Mouse (Mus musculus): ENCODE data around the gene Gm6217.
"Not testable (repeated sequence)": the region's sequence is repeated elsewhere in the genome, so short reads cannot be mapped to it uniquely, and the experiment has no call there.

The Gm6217 gene

DNA sequence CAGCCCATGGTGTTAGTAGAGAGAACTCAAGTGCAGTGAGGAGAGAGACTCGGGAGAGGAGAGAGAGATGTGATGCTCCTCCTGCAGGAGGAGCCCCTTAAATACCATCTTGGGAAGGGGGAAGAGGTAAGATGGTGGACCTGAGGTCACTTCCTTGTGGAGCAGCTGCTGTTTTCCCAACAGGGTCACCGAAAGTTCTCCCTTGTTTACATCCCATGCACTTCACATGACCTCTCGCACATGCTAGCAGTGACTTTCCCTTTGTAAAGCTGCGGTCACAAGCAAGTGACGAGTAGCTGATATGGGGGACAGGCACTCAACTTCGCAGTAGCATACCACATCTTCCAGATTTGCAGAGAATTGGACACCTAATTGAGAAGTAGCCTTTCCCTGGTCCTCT lies at the start of gene Gm6217:
TSS of gene Gm6217 (minus strand) at position 74 of the 400 bp plus-strand sequence.
- in situ Hi-C loops (cut with MboI; ENCODE audit: low pct_unique_long_range_greater_than_20kb in 1 of 2, low sequenced_read_pairs in 2 of 2, unreplicated experiment in 1 of 2): not testable (repeated sequence)

DNA sequence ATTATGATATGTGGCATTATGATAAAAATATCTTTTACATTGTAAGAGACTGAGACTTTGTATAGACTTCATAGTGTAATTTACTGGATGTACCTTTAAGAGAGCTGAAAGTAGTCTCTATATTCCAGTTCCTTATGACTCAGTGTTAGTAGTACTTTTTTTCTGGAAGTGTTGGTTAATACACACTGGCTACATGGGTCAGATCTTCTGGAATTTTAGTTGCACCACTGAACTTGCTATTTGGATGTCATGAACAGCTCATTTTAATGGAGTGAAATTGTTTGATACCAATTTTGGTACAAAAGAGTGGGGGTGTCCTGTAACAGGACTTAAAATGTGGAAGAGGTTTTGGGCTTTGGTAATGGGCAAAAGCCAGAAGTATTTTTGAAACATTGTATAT lies 46.6 kb upstream of the Gm6217 start:
- in situ Hi-C loops (cut with MboI; ENCODE audit: low pct_unique_long_range_greater_than_20kb in 1 of 2, low sequenced_read_pairs in 2 of 2, unreplicated experiment in 1 of 2): loop anchor here (10.0 kb wide), 1 partner anchor 173 kb away; no protein-coding TSS in a partner anchor

DNA sequence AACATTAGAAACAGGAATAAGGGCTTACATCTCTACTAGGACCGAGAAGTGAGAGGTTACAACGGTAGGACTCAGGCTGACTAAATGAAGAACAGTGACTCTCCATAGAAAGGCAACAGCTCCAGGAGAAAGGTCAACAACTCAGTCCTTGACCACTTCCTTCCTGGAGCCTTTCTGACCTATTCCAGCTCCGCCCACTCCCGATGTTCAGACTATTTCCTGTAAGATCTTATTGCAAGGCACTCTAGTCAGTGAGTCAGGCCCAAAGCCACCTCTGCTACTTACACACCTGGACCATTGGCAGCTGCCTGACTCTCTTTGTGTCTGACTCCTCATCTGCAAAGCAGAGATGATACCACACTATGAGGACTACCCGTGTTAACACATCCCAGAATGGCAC lies 44.6 kb upstream of the Gm6217 start:
- in situ Hi-C loops (cut with MboI; ENCODE audit: low pct_unique_long_range_greater_than_20kb in 1 of 2, low sequenced_read_pairs in 2 of 2, unreplicated experiment in 1 of 2): loop anchor here (10.0 kb wide), 1 partner anchor 171 kb away; no protein-coding TSS in a partner anchor

DNA sequence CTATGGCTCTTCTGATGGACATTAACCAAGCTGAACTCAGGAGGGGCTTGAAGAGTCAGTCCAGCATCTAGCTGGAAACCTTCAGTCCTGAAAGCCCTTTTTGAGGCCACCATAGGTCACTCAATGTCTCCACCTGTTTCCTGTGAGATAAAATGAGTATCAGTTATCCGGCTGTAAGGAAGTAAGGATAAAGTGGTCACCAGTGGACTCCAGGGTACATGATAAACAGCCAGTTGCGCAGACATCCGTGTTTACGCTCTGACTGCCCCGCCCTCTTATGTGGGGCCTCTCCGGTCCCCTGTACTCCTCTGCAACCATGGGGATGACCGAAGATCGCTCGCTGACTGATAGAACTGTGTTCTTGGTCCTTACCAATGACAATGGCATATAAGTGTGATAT lies 43.1 kb upstream of the Gm6217 start:
- in situ Hi-C loops (cut with MboI; ENCODE audit: low pct_unique_long_range_greater_than_20kb in 1 of 2, low sequenced_read_pairs in 2 of 2, unreplicated experiment in 1 of 2): loop anchor here (10.0 kb wide), 1 partner anchor 170 kb away; no protein-coding TSS in a partner anchor

DNA sequence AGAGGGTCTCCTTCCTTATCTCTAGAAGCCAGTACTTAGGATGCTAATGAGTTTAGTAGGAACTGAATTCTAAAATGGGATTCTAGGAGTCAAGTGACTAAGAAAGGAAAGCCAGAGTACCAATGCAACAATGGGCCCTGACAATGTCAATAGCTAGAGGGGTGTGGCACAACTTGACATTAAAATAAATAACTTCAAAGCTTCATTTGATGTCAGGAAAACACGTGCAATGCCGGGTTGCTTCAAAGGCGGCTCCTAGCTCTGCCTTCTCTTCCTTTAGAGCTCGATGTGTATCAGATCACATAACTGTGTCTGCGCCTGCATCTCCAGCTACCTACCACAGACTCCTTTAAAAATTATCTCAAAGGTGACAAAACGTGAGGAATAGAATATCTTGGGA lies 42.7 kb upstream of the Gm6217 start:
- in situ Hi-C loops (cut with MboI; ENCODE audit: low pct_unique_long_range_greater_than_20kb in 1 of 2, low sequenced_read_pairs in 2 of 2, unreplicated experiment in 1 of 2): loop anchor here (10.0 kb wide), 1 partner anchor 169 kb away; no protein-coding TSS in a partner anchor

DNA sequence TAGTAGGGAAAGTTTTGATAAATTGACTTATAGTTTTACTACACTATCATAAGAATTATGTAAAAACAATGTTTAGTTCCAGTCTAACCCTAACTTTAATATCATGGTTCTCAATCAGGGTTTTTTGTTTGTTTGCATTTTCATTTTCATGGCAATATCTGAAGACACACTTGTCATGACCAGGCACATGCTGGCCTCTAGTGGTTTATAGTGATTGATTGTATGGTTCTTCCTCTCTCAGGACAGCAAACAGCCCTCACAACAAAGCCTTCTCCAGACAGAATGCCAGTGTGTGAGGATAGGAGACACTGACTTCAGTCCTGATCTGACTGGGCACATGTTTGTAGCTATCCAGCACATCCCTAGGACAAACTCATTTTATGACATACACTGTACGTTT lies 42.0 kb upstream of the Gm6217 start:
- in situ Hi-C loops (cut with MboI; ENCODE audit: low pct_unique_long_range_greater_than_20kb in 1 of 2, low sequenced_read_pairs in 2 of 2, unreplicated experiment in 1 of 2): loop anchor here (10.0 kb wide), 1 partner anchor 168 kb away; no protein-coding TSS in a partner anchor

DNA sequence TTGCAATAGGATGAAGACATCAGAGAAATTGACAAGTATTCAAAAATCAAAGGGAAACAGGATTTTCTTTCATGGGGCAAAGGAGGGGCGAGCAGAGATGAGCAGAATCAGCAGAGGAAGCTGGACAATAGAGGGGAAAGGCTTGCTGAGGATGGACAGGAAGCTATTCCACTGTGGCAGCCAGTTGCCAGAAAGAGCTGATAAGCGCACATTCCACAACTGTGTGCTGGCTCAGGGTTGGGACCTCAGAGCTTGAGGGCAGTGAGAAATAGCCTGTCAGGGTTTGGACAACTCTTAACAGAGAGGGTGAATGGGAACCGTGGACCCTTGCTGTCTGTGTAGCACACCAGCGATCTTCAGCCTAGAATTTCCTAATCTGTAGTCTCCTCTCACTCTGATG lies 40.8 kb upstream of the Gm6217 start:
- in situ Hi-C loops (cut with MboI; ENCODE audit: low pct_unique_long_range_greater_than_20kb in 1 of 2, low sequenced_read_pairs in 2 of 2, unreplicated experiment in 1 of 2): loop anchor here (10.0 kb wide), 1 partner anchor 167 kb away; no protein-coding TSS in a partner anchor

DNA sequence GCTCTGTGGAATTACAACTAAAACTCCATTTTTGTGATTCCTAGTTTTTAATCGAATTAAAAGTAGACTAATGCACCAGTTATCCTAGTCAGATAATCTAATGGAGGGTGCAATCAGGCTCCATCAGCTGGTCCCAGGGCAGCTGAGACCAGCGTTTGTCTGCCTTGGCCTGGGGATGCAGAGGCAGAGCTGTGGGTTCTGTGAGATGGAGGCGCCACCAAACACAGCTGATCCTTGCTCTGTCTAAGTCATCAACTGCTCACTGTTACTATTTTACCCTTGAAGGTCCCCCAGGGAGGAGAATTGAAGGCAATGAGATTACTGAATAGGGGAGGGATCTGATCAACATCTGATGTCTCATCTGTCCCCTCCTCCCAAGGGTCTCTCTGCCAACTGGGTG lies 35.2 kb upstream of the Gm6217 start:
- in situ Hi-C loops (cut with MboI; ENCODE audit: low pct_unique_long_range_greater_than_20kb in 1 of 2, low sequenced_read_pairs in 2 of 2, unreplicated experiment in 1 of 2): no loop called here

DNA sequence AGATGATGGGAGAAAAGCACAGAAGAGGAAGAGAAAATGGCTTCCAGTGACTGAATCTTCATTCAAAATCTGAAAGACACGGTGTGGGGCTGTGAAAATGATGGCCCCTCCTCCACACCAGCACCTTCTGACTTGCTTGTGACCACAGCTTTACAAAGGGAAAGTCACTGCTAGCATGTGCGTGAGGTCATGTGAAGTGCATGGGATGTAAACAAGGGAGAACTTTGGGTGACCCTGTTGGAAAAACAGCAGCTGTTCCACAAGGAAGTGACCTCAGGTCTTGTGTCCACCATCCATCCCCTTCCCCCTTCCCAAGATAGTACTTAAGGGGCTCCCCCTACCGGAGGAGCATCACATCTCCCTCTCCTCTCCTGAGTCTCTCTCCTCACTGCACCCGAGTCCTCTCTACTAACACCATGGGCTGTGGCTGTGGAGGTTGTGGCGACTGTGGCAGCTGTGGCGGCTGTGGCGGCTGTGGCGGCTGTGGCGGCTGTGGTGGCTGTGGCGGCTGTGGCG lies 28.7 kb upstream of the Gm6217 start, which contains the start of gene Gm47955:
TSS of gene Gm47955 (plus strand) at position 417 of the 516 bp plus-strand sequence.
- in situ Hi-C loops (cut with MboI; ENCODE audit: low pct_unique_long_range_greater_than_20kb in 1 of 2, low sequenced_read_pairs in 2 of 2, unreplicated experiment in 1 of 2): no loop called here

DNA sequence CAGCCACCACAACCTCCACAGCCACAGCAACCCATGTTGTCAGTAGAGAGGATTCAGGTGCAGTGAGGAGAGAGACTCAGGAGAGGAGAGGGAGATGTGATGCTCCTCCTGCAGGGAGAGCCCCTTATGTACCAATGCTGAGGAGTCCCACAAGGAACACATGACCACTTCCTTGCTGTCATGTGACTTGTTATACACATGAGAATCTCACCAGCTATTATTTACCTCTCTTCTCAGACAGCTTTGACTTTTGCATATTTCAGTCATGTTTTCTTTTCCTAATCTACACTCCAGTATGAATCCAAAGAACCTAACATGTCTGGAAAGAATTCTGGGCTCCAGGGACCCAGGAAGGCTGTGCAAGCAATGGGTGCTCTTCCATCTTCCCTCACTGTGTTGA lies 24.7 kb upstream of the Gm6217 start, which contains the start of gene Gm7544:
TSS of gene Gm7544 (minus strand) at position 101 of the 400 bp plus-strand sequence.
- in situ Hi-C loops (cut with MboI; ENCODE audit: low pct_unique_long_range_greater_than_20kb in 1 of 2, low sequenced_read_pairs in 2 of 2, unreplicated experiment in 1 of 2): not testable (repeated sequence)

DNA sequence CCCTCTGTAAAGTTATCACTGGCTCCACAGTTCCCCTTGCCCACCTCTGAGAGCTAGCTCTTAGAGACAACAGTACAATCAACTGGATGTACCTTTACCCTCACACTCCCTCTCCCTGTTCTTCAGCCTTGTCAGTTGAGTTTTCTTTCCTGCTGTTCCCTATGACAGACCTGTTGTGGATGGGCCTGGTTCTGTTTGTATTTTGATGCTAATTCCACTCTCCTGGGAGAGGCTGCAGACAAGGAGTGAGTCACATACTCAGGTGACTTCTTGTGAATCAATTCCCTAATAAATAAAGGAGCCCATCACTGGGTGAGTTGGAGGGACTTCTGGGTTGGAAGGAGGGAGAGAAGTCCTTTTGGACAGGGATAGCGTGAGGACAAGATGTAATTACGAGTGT lies 17.4 kb upstream of the Gm6217 start:
- in situ Hi-C loops (cut with MboI; ENCODE audit: low pct_unique_long_range_greater_than_20kb in 1 of 2, low sequenced_read_pairs in 2 of 2, unreplicated experiment in 1 of 2): no loop called here

DNA sequence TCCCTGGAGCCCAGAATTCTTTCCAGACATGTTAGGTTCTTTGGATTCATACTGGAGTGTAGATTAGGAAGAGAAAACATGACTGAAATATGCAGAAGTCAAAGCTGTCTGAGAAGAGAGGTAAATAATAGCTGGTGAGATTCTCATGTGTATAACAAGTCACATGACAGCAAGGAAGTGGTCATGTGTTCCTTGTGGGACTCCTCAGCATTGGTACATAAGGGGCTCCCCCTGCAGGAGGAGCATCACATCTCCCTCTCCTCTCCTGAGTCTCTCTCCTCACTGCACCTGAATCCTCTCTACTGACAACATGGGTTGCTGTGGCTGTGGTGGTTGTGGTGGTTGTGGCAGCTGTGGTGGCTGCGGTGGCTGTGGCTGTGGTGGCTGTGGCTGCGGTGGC lies 14.8 kb upstream of the Gm6217 start:
- in situ Hi-C loops (cut with MboI; ENCODE audit: low pct_unique_long_range_greater_than_20kb in 1 of 2, low sequenced_read_pairs in 2 of 2, unreplicated experiment in 1 of 2): not testable (repeated sequence)

DNA sequence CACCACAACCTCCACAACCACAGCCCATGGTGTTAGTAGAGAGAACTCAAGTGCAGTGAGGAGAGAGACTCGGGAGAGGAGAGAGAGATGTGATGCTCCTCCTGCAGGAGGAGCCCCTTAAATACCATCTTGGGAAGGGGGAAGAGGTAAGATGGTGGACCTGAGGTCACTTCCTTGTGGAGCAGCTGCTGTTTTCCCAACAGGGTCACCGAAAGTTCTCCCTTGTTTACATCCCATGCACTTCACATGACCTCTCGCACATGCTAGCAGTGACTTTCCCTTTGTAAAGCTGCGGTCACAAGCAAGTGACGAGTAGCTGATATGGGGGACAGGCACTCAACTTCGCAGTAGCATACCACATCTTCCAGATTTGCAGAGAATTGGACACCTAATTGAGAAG lies 12.1 kb upstream of the Gm6217 start, which contains the start of gene A030003K21Rik:
TSS of gene A030003K21Rik (minus strand) at position 94 of the 400 bp plus-strand sequence.
- in situ Hi-C loops (cut with MboI; ENCODE audit: low pct_unique_long_range_greater_than_20kb in 1 of 2, low sequenced_read_pairs in 2 of 2, unreplicated experiment in 1 of 2): not testable (repeated sequence)

DNA sequence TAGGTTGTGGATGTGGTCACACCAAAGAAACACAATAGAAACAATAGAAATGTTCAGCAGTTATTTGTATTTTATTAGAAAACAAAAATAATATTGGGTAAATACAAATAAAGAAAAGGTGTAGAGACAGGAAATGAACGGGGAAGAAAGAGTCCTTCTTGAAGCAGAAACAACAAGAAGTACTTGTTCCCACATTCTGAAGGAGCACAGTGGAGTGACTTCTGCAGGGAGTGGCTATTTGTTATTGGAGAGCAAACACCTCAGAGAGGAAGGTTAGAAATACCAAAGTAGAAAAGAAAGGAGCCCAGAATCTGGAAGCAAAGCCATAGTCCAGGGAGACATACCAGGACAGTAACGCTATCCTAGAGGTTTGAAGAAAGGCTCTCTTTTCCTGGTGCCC lies 11.3 kb upstream of the Gm6217 start:
- in situ Hi-C loops (cut with MboI; ENCODE audit: low pct_unique_long_range_greater_than_20kb in 1 of 2, low sequenced_read_pairs in 2 of 2, unreplicated experiment in 1 of 2): not testable (repeated sequence)

DNA sequence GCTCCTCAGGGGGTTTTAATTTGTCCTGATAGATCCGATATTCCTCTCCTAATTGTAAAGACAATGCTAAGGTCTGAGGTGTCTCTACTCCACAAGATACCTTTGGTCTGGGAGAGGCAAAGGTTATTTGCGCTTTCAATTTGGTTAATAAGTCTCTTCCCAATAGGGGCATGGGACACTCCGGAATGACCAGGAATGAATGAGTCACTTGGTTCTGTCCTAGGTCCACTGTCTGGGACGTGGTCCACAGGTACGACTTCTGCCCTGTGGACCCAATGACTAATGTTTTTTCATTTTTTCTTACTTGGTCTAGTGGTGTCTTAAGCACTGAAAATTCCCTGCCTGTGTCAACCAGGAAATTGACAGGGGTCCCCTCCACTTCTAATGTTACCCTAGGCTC lies 7.5 kb upstream of the Gm6217 start:
- in situ Hi-C loops (cut with MboI; ENCODE audit: low pct_unique_long_range_greater_than_20kb in 1 of 2, low sequenced_read_pairs in 2 of 2, unreplicated experiment in 1 of 2): no loop called here

DNA sequence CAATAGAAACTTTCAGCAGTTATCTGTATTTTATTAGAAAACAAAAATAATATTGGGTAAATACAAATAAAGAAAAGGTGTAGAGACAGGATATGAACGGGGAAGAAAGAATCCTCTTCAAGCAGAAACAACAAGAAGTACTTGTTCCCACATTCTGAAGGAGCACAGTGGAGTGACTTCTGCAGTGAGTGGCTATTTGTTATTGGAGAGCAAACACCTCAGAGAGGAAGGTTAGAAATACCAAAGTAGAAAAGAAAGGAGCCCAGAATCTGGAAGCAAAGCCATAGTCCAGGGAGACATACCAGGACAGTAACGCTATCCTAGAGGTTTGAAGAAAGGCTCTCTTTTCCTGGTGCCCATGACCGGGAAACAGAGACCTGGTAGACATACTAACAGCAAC lies 641 bp downstream of the Gm6217 start:
- in situ Hi-C loops (cut with MboI; ENCODE audit: low pct_unique_long_range_greater_than_20kb in 1 of 2, low sequenced_read_pairs in 2 of 2, unreplicated experiment in 1 of 2): not testable (repeated sequence)

DNA sequence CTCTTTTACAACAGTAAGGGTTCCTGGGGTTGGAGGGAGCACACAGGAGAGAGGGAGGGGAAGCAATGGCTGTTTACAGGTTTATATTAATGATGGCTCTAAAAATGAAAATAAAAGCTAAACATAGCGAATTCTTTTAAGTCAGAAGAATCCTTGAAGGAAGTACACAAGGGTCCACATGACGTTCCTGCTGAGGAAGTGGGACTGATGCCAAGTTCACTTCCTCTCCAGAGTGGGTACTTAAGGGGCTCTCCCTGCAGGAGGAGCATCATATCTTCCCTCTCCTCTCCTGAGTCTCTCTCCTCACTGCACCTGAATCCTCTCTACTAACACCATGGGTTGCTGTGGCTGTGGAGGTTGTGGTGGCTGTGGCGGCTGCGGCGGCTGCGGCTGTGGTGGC lies 6.5 kb downstream of the Gm6217 start, which contains the start of gene A030014E15Rik:
TSS of gene A030014E15Rik (plus strand) at position 268 of the 400 bp plus-strand sequence.
- in situ Hi-C loops (cut with MboI; ENCODE audit: low pct_unique_long_range_greater_than_20kb in 1 of 2, low sequenced_read_pairs in 2 of 2, unreplicated experiment in 1 of 2): no loop called here

DNA sequence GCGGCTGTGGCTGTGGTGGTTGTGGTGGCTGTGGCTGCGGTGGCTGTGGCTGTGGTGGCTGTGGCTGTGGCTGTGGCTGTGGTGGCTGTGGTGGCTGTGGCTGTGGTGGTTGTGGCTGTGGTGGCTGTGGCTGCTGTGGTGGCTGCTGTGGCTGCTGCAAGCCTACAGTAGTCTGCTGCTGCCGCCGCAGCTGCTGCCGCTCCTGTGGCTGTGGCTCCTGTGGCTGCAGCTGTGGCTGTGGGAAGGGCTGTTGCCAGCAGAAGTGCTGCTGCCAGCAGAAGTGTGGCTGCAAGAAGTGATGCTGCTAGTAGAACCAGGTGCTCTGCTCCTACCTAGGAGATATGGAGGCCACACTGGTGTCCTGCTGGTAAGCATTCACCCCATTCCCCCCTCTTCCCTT lies 17.8 kb downstream of the Gm6217 start:
- in situ Hi-C loops (cut with MboI; ENCODE audit: low pct_unique_long_range_greater_than_20kb in 1 of 2, low sequenced_read_pairs in 2 of 2, unreplicated experiment in 1 of 2): not testable (repeated sequence)

DNA sequence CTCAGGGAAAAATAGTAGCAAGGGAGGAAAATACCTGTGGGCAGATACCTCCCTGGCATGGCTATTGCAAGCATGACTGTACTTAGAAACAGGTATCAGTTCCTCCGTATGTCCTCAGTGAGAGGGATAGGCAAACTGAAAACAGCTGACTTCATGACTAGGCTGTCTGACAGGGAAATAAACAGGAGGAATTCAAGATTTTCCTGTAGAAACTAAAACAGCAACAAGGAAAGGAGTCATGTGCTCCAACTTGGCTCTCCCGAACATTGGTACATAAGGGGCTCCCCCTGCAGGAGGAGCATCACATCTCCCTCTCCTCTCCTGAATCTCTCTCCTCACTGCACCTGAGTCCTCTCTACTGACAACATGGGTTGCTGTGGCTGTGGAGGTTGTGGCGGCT lies 18.2 kb downstream of the Gm6217 start, which contains the start of gene A030005L19Rik:
TSS of gene A030005L19Rik (plus strand) at position 301 of the 400 bp plus-strand sequence.
- in situ Hi-C loops (cut with MboI; ENCODE audit: low pct_unique_long_range_greater_than_20kb in 1 of 2, low sequenced_read_pairs in 2 of 2, unreplicated experiment in 1 of 2): no loop called here

DNA sequence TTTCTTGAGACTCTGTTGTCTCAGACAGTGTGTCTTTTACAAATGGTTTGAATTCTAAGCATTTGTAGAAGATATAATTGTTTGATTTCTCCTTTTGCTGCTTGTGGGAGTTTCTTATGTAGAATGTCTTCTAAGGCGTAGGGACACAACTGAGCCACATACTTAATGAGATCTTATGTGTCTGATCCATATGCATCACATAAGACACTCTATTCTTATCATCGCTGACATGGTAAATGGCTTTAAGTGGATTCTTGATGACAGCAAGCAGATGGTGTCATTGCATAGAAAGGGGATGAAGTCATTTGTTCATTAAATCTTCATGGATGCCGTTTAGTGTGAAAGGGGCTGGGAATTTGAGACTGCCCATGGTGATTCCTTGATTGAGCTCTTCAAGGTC lies 25.3 kb downstream of the Gm6217 start:
- in situ Hi-C loops (cut with MboI; ENCODE audit: low pct_unique_long_range_greater_than_20kb in 1 of 2, low sequenced_read_pairs in 2 of 2, unreplicated experiment in 1 of 2): no loop called here
